Mouse (Mus musculus): ENCODE measurements around the gene Edil3.

Gene Edil3

DNA sequence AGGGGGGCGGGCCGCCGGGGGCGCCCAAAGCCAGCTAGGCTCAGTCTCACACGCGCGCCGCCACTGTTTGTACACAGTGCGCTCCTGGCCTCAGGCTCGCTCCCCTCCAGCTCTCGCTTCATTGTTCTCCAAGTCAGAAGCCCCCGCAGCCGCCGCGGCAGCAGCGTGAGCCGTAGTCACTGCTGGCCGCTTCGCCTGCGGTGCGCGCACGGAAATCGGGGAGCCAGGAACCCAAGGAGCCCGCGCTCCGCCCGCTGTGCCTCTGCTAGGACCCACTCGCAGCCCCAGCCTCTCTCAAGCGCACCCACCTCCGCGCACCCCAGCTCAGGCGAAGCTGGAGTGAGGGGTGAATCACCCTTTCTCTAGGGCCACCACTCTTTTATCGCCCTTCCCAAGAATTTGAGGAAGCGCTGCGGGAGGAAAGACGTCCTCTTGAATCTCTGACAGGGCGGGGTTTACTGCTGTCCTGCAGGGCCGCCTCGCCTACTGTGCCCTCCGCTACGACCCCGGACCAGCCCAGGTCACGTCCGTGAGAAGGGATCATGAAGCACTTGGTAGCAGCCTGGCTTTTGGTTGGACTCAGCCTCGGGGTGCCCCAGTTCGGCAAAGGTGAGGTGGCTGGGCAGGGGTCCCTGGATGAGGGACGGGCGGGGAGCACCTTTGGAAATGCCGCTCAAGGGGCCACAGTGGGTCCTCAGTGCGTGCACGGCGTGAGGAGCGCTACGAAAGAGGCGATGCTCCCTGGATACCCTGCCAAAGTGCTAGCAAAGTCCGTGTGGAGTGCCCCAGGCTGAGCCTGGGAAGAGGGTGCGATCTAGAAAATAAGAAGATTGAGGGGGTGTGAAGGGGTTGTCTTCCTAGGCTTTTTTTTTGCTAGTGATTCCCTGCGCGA, at the start of gene Edil3:
Gene Edil3 (plus strand): TSS at position 33 of the 892 bp plus-strand sequence.
- in situ Hi-C loops (cut with MboI; ENCODE audit: low sequenced_read_pairs) = no loop called here

DNA sequence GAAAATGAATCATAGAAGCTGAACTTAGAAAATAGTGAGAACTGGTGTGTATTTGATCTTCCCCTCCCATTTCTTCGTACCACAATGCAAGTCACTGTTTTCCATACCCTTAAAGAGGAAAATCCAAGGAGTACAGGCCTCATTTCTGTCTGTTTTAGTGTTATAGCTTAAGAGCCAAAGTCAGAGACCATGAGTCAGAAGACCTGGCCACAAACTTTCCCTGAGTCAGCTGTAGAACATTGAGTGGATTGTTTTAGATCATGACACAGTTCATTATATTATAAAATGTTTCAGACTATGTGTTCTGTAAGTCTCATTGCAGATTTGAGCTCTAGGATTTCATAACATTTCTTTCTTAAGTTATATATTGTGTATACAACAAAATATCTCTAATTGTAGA, 22.1 kb upstream of the Edil3 start:
- in situ Hi-C loops (cut with MboI; ENCODE audit: low sequenced_read_pairs) = no loop called here

DNA sequence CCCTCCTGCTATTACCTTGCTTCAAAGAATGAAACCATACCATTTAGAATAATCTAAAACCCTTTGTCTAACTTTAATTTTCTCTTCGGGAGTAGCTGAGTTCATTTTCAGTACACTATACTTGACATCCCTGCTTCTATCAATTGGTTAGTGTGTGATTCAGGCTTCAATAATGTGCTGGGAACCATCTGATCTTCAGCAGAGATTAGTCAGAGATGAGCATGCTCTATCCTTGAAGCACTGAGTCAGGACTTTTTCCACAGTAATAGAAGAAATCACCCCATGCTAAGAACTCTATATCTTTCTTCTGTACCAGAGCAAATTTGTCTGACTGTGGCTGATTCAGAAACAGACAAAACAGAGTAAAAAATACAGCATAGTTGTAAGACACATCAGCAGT, 20.3 kb upstream of the Edil3 start:
- in situ Hi-C loops (cut with MboI; ENCODE audit: low sequenced_read_pairs) = no loop called here

DNA sequence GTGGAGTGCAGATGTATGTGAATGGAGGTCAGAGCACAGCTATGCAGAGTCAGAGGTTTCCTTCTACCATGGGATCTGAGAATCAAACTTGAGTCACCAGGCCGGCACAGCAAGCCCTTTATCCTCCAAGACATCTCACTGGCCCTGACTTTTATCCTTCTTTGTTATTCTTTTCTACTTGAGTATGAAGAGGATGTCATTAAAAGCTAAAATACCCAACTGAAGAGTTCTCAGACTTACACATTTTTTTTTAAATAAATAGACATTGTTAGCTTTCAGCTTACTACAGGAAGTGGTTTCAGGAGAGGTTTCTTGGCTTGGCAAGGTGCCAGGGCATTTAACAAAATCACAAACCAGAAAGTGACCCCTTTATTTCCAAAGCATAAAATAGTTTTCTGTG, 15.4 kb upstream of the Edil3 start:
- in situ Hi-C loops (cut with MboI; ENCODE audit: low sequenced_read_pairs) = no loop called here

DNA sequence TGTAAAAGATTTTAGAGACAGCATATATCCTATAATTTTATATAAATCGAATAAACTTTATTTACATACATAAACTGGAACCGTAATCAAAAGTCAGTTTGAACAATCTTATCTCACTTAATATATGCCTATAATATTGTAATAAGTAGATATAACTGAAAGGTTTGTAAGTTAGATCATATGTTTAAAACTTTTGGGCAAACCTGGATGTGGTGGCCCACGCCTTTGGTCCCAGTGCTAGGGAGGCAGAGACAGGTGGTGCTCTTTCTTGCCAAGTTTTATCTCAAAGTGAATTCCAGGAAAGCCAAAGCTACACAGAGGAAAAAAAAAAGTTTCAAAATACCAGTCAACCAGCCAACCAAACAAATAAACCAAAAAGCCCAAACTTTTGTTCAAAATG, 15.0 kb upstream of the Edil3 start:
- in situ Hi-C loops (cut with MboI; ENCODE audit: low sequenced_read_pairs) = no loop called here

DNA sequence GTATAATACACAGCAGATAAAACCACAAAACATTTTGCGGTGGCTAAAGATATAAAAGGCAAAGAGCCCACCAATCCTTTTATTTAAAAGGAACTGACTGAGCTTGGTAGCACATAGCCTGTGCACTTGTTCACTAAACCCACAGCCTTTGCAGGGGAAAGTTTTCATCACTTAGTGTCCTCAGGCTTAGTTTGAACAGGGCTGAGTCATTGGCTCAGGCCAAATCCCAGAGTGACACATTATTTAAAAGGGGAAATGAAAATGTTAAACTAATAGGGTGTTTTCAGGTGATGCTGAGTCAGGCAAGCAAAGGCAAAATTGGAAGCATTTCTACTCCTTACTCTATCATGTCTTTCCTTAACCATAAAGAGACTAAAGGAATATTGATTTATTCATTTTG, 11.2 kb upstream of the Edil3 start:
- in situ Hi-C loops (cut with MboI; ENCODE audit: low sequenced_read_pairs) = no loop called here

DNA sequence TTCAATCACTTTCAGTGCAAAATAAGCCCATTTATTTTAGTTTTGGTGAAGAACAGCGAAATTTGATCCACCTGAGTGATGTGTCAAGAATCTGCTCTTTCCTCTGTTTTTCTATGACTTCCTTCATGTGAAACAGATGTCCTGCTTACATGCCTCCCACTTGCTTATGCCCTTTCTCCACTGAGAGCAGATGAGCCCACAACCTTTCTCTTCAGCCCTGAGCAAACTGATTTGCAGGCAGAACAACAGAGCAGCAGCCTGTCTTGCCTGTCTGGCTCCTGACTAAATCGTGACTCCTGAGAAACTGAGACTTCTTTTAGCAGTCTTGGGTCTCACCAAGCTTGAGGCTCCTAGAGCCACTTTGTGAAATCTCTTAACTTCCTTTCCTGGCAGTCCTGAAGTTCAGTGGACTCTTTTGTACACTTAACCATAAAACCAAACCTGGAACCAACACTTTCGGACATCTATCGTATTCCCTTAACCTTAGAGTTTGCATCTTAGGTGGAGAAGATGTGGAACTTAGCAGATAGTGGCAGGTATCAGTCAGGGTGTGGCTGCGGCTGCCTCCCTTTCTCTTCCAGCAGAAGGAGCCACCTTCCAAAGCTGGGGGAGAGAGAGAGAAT, 475 bp upstream of the Edil3 start:
- in situ Hi-C loops (cut with MboI; ENCODE audit: low sequenced_read_pairs) = no loop called here

DNA sequence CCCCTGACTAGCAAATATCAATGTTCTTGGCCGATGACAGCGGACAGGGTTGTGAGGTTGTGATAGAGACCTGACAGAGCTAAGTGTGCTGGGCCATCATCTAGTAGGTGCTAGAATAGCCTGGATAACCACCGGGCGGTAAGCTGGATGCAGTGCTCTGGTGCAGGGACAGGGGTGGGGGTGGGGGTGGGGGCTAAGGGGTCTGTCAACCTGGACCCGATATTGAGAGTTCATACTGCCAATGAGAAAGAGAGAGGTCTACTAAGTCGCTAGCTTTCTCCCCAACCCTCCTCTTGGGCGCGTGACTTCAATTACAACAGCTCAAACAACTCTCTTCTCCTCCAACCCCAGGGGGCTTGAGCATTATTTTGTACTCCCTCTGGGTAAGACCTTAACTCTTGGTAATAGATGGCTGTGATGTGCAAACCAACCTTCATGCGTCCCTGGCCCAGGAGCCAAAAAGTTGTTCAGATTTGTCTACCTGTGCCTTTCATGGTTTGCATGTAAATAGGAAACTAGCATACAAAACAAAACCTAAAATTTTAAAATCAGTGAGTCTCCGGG, 1.1 kb downstream of the Edil3 start:
- in situ Hi-C loops (cut with MboI; ENCODE audit: low sequenced_read_pairs) = no loop called here

DNA sequence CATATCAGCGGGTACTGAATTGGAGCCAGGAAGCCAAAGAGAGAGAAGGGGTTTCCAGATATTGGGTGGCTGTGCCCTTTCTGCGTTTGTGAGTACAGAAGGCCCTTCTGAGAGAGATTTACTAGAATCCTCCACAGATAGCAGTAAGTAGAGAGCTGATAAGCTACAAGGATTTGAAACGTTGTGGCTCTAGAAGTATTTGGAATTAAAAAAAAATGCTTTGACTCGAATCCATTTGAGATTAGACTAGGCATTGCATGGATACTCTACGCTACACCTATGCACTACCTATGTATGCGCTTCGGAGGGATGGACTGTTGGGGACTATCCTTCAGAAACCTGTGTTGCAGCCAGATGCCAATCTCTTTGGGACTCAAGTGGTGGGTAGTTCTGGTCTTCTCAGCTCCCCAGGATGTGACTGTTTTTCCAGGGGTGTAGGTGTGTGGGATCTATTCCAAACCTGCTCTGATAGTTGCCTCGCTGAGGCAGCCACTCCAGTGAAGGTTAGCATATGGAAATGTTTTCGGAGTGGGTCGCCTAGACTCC, 1.8 kb downstream of the Edil3 start:
- in situ Hi-C loops (cut with MboI; ENCODE audit: low sequenced_read_pairs) = no loop called here

DNA sequence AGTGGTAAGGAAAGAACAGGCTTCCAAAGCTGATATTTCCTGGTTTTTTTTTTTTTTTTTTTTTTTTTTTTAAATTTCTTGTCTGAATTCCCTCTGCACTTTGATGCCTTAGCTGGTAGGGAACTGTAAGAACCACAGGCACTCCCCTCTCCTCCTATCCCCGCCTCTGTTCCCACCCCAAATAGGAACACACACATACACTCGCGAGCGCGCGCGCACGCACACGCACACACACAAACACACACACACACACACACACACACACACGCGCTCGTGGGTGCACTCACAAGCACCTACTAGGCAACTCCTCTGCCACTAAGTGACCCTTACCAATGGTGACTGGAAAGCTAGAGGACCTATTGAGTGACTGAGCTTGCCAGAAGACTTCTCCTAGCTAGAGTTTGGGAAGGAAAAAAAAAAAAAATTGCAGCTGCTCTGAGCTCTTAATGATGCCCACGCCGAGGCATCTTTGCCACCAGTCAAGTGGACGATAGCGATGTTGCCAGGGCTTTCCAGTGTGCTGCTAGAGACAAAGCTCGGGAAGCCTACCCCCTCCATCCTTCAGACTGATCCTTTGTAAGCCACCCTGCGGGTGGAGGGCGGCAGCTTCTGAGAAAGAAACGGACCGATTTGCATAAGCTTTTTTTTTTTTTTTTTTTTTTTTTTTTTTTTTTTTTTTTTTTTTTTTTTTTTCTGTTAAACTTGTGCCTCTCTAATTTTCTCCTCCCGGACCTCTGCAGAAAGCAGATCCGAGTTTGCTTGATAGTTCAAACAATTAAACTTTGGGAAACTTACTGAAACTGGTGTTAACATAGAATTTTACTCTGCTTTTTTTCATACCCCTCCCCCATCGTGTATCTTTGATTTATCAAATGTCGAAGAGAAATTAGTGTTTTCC, 2.5 kb downstream of the Edil3 start:
- in situ Hi-C loops (cut with MboI; ENCODE audit: low sequenced_read_pairs) = no loop called here

DNA sequence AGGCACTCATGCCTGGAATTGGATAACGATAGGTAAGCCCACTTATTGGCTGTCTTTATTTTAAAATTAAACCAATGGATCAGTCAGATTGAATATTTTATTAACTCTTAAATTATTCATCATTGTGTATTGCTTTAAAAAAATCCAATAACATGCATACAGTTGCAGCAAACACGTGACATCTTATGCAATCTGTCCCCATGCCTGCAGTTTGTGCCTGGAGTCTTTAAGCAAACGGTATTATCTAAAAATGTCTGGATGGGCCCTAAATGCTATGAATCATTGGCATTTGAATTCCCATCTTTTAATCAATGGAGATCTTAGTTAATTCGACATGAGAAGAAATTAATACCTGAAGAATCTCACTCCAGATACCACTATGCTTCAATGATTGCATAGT, 3.2 kb downstream of the Edil3 start:
- in situ Hi-C loops (cut with MboI; ENCODE audit: low sequenced_read_pairs) = no loop called here

DNA sequence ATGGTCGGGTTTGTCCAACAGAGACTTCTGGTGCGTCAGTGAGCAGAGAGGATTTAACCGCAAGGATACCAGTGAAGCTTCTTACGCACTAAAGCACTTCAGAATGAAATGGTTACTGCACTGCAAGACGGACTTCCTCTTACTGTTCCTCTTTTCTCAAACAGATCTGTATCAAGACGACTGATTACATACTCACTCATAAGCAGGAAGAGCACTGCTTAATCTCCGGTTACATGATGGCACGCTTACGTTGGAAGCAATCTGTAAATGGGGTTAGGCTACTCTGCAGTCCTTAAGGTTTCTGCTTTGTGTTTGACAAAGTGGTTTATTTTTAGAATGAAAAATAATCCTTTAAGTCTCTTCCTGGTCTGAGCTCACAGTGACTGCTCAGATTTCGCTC, 7.1 kb downstream of the Edil3 start:
- in situ Hi-C loops (cut with MboI; ENCODE audit: low sequenced_read_pairs) = no loop called here

DNA sequence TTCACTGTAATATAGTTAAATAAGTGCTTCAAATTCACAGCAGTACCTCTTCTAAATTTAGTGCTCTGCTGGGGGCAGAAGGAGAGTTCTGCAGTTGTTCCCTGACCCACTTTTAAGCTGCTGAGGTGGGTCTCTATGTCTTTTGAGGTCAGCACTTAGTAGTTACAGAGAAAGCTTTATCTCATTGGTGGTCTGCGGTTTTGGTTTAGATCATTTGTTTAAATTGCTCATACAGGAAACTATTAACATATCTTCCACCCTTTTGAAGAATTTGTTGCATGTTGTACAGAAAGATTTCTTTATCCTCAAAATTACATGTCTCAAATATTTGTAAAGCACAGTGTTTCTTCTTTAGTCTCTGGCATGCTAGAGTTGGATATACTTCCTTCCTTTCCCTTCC, 12.5 kb downstream of the Edil3 start:
- in situ Hi-C loops (cut with MboI; ENCODE audit: low sequenced_read_pairs) = no loop called here

DNA sequence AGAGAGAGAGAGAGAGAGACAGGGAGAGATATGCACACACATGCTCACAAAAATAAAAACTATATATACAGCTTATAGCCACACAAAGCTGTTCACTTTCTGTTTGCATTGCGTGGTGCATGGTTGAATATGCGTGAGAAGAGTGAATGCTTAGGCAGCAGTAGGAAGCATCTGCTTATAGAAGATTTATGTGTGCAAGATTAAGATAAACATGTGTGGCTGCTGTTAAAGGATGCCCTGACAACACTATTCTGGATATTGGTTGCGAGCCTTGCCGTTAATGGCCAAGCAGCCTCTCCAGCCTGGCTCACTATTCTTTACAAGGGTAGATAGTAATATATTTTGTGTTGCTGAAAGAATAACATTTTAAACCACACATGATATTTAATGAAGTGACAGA, 28.5 kb downstream of the Edil3 start:
- in situ Hi-C loops (cut with MboI; ENCODE audit: low sequenced_read_pairs) = no loop called here

DNA sequence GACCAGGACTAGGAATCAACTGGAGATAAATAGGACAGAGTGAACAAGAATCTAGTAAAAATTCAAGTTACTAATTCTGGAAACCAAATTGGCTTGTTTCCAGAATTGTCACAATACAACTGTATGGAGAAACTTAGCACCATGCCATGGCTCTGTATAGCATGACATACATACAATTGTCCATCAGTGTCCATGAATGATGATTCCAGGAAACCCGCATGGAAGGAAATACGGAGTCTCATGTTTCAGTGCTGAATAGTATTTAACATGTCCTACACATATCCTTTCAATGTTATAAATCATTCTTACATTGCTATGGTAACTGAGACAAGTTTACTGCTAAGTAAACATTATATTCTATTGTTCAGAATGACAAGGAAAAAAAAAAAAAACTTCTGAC, 58.7 kb downstream of the Edil3 start:
- in situ Hi-C loops (cut with MboI; ENCODE audit: low sequenced_read_pairs) = no loop called here

DNA sequence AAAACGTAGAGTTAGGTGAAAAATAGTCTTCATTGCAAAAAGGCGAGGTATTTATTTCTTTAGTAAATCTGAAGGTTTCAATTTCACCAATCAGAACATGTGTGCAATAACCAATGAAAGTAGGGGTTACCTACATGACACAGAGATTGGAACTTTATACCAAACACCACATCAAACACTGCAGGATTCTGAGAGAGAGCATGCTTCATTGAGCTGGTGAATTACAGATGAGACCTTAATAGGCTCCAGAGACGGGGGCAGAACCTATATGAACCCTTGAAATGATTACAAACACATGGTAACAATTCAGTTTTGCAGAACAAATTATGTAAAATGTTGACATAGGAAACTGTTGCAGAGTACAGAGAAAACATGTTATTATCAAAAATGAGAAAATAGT, 69.5 kb downstream of the Edil3 start:
- in situ Hi-C loops (cut with MboI; ENCODE audit: low sequenced_read_pairs) = no loop called here

DNA sequence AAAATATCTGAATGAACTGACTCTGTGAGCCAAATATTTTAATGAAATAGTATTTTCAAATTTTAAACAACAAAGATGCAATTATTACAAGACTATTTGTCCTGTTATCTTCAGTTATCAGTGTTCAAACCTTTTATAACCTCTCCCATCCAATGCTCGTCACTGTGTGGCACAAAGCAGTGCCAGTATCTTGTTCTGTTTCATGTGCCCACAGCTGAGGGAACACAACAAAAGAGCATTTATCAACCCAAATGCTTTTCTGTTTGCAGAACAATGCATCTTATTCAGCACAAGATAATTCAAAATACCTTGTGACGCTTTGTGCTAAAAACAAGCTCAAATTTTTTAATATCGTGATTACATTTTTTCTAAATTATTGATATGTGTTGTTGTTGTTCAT, 78.8 kb downstream of the Edil3 start:
- in situ Hi-C loops (cut with MboI; ENCODE audit: low sequenced_read_pairs) = no loop called here

DNA sequence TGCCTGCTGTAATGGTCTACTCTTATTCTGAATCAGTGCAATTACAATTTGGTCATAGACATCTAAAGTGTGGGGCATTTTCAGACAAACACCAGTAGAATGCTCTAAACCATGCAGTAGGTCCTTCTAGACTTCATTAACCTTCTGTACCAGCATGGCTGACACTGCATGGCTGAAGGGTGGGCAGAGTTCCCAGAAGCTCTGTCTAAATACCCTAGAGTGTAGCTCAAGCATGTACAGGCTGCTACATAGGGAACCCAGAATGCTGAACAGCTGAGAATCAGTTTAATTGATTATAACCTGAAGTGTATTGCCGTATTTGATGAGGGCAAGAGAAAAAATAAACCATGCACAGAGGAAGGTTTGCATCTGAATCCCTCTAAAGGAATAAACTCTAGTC, 86.1 kb downstream of the Edil3 start:
- in situ Hi-C loops (cut with MboI; ENCODE audit: low sequenced_read_pairs) = no loop called here

DNA sequence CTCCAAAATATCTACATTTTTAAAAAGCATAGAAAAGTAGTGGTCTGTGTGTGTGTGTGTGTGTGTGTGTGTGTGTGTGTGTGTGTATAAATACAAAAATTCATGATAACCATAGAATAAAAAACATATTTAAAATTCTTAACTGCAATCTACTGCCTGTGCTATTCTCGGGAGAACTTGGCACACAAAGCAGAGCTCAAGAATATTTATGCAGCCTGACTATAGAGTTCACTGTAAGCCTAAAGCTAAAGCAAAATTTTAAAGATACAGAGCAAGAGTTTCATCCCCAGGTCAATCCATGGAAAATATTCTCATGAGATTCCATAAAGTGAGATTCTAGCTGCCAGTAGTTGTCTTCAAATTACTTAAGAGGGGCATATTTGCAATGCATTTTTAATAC, 86.9 kb downstream of the Edil3 start:
- in situ Hi-C loops (cut with MboI; ENCODE audit: low sequenced_read_pairs) = no loop called here

DNA sequence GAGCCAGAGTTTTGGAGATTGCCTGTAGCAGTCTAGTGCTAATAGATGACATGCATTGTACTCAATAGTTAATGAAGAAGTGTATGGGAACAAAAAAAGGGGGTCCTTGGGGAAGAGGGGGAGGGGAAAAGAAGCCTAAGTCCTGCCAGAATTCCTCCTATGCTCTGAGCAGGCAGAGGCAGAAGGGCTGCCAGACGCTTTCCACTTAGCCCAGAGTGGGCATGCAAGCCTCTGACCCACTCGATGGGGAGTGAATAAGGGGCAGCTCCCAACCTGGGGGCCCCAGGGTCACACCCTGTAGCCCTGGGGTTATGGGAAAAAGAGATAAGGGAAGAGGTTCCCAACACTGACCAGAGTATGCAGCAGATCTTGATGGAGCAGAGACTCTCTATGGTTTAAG, 95.2 kb downstream of the Edil3 start:
- in situ Hi-C loops (cut with MboI; ENCODE audit: low sequenced_read_pairs) = no loop called here

DNA sequence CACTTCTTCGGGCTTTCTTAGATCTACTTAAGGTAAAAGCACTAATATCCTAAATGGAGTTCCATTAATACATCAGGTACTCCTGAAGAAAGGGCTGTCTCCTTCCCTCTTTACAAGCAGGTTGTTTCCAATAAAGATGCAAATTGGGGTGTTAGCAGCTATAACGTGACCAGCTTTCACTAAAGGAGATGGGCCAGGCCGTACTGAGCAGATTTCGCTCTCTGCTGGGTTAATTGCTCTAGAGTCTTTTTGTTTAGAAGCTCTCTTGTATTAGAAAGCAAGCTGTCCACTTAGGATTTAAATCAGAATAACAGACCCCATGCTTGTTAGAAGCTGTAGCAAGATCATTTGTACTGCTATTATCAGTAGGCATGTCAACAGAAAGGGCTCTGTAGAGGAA, 108.4 kb downstream of the Edil3 start:
- in situ Hi-C loops (cut with MboI; ENCODE audit: low sequenced_read_pairs) = no loop called here
